In the genomic region with DNA sequence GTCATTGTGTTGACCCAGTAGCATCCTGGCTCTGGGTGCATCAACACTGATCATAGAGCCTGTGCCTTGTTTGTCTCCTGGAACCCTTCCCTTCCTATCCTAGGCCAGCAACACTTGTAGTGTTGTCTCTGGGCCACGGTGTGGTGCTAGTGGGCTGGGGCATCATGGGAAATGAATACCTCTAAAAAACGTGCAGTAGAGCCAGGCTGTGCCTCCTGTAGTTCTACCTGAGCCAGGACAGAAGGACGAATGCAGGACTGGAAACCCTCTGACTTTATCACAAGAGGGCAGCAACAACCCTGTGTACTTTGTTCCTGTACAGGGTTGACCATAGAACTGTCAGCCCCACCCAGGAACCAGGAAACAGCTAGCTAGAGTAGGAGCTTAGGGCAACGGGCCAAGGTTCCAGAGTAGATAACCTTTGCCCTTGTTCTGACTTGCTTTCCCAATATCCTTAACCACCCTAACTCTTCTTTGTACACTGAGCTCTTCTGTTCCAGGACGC, we compare ENCODE assay signal across 8 mouse cellular contexts. TPM values are rescaled to one million over a fixed set of nuclear protein-coding genes. Genes with fewer than 3 reads are reported as not detected.
A peak's percentile ranks its signal among the peaks of the same experiment; 100 is the strongest.
DNase-seq lines count a peak whose midpoint lies in the region; ATAC-seq lines count a peak whose summit lies in the region.

No protein-coding gene starts in this region.

- no peaks in the 10 kb centered on the region for H3K9me3 ChIP-seq in heart, embryonic 12.5 days (replicated peaks)
- no peaks in the 10 kb centered on the region for H3K9me3 ChIP-seq in midbrain, embryonic 13.5 days
- H3K9me3 ChIP-seq in forebrain, embryonic 10.5 days: no peaks in the 10 kb centered on the region

- WGBS in heart, embryonic 12.5 days: 38% methylated on average over 5 of the region's 5 CpGs
- WGBS in midbrain, embryonic 13.5 days: 58% methylated on average over 5 of the region's 5 CpGs
- WGBS in forebrain, embryonic 10.5 days: 72% methylated on average over 5 of the region's 5 CpGs

- peak; percentile 24 for DNase-seq in CD4-positive helper T cell, adult 2 months (ENCODE audit: low read depth, low spot score)
- DNase-seq in ES-CJ7 (ENCODE audit: low read depth, low spot score) (peak; percentile 94), liver (peak; percentile 35)
- peak; percentile 24 for DNase-seq in ovary, postnatal 36 days (ENCODE audit: low spot score)
- no peak for DNase-seq in layer of hippocampus, adult 11-12 months (ENCODE audit: low spot score)
- DNase-seq in forebrain, embryonic 10.5 days (ENCODE audit: extremely low spot score, low spot score): no peak

- no peaks in the 10 kb centered on the region for H3K4me1 ChIP-seq in heart, embryonic 12.5 days (replicated peaks)
- H3K4me1 ChIP-seq in midbrain, embryonic 13.5 days (replicated peaks): no peaks in the 10 kb centered on the region
- no peaks in the 10 kb centered on the region for H3K4me1 ChIP-seq in forebrain, embryonic 10.5 days

- no peak overlapping the region for H3K27ac ChIP-seq in heart, embryonic 12.5 days (ENCODE audit: poor library complexity, severe bottlenecking)
- H3K27ac ChIP-seq in midbrain, embryonic 13.5 days: no peak overlapping the region
- H3K27ac ChIP-seq in forebrain, embryonic 10.5 days: no peak overlapping the region

- no peak overlapping the region for H3K4me3 ChIP-seq in heart, embryonic 12.5 days
- no peak overlapping the region for H3K4me3 ChIP-seq in midbrain, embryonic 13.5 days (replicated peaks)
- H3K4me3 ChIP-seq in forebrain, embryonic 10.5 days: no peak overlapping the region

- ATAC-seq in heart, embryonic 12.5 days (ENCODE audit: insufficient number of reproducible peaks, low FRiP score): 0 out of 2 replicates have a peak, but pooled peaks have one; percentile 39
- no peak for ATAC-seq in midbrain, embryonic 13.5 days

- no peak overlapping the region for H3K9ac ChIP-seq in heart, embryonic 12.5 days
- H3K9ac ChIP-seq in midbrain, embryonic 13.5 days (replicated peaks): no peak overlapping the region

- no peaks in the 10 kb centered on the region for H3K36me3 ChIP-seq in heart, embryonic 12.5 days
- no peaks in the 10 kb centered on the region for H3K36me3 ChIP-seq in midbrain, embryonic 13.5 days
- no peaks in the 10 kb centered on the region for H3K36me3 ChIP-seq in forebrain, embryonic 10.5 days (replicated peaks)

- no peaks in the 10 kb centered on the region for H3K27me3 ChIP-seq in heart, embryonic 12.5 days (replicated peaks)
- no peaks in the 10 kb centered on the region for H3K27me3 ChIP-seq in midbrain, embryonic 13.5 days
- no peaks in the 10 kb centered on the region for H3K27me3 ChIP-seq in forebrain, embryonic 10.5 days (ENCODE audit: poor library complexity, severe bottlenecking)

- no peak overlapping the region for H3K4me2 ChIP-seq in heart, embryonic 12.5 days
- no peak overlapping the region for H3K4me2 ChIP-seq in midbrain, embryonic 13.5 days (replicated peaks)

RNA-seq across cellular contexts. Expression of a gene that starts 41.2 kb away (rescaled TPM):
- 60.1 and 65.4 TPM in 2 replicates for polyA plus RNA-seq in heart, embryonic 12.5 days (2016; fragmentation: Nextera tagmentation; extraction: Ambion mirVana)
- 25.3 and 28.8 TPM in 2 replicates for polyA plus RNA-seq in midbrain, embryonic 13.5 days (2015; fragmentation: Nextera tagmentation; extraction: Ambion mirVana)
- 18.1 and 20.4 TPM in 2 replicates for polyA plus RNA-seq in forebrain, embryonic 10.5 days (2016; fragmentation: Nextera tagmentation; extraction: Ambion mirVana)

Comparison
In these comparisons a context has a peak if more than half of its experiments do, and no peak if none do; other contexts are left out.
1. DNase-seq: peak in CD4-positive helper T cell, adult 2 months (single experiment), ES-CJ7 (single experiment), liver (single experiment) and ovary, postnatal 36 days (single experiment); none in layer of hippocampus, adult 11-12 months (single experiment) and forebrain, embryonic 10.5 days (single experiment).